Mouse (Mus musculus) liver, embryonic 14.5 days (tissue): ENCODE results near the gene Eef1b2.

Experiments
- CTCF ChIP-seq: IDR thresholded peaks from 2 replicates; pipeline ENCODE4 v1.5.1; 2016; ENCODE audit warnings: antibody characterized with exemption, low read depth, control low read depth
- EP300 ChIP-seq: IDR thresholded peaks from 2 replicates; pipeline ENCODE4 v1.6.1; 2016; ENCODE audit warnings: antibody characterized with exemption, low read depth

DNA sequence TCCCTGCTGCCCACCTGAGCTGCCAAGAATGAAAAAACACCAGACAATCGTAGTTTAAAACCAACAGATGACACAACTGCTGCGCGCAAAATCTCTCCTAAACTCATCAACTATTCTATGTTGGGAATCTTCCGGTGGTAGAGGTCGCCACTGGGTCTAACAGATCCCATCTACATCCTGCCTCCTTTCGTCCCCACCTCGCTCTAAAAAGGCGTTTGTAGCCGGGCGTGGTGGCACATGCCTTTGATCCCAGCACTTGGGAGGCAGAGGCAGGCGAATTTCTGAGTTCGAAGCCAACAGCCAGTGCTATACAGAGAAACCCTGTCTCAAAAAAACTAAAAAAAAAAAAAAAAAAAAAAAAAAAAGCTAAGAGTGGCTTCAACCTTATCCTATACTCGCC, 36.4 kb upstream of the Eef1b2 start:
- TF ChIP-seq CTCF (no peak), EP300 (no peak)
